Mouse (Mus musculus): ENCODE results near the gene Pex19. TPM values are rescaled to one million over a fixed set of nuclear protein-coding genes. Genes with fewer than 3 reads are reported as not detected.

Gene Pex19
- polyA plus RNA-seq, 1 experiment: 32.8 TPM

DNA sequence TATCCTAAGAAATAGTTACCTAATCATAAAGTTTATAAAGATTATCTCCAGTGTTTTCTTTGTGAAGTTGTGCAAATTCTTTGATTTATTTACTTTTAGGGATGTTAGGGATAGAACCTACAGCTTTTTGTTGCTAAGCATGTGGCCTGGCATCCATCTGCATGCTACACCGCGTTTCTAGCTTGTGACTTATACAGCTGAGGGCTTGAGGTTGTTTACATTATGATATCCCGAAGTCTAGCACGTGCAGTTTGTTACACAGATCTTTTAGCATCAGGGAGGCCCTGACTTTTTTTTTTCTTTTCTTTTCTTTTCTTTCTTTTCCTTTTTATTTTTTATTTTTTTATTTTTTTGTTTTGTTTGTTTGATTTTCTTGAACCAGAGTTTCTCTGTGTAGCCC is 33.4 kb downstream of the Pex19 start:
- WGBS: 79% methylated on average over 4 of the region's 4 CpGs
- TF ChIP-seq CTCF (IDR thresholded peaks at IDR 0.05; ENCODE audit: control insufficient read depth, insufficient read depth, low read length): no peak
- no peak for TF ChIP-seq POLR2A (IDR thresholded peaks at IDR 0.05; ENCODE audit: borderline replicate concordance, control insufficient read depth, low read depth, low read length)
- Histone ChIP-seq H3K4me3 (replicated peaks; ENCODE audit: control insufficient read depth, low read depth, low read length) (no peak overlapping the region), H3K27ac (ENCODE audit: control insufficient read depth, insufficient read depth, low read depth, low read length, poor library complexity) (no peak overlapping the region), H3K4me1 (ENCODE audit: control insufficient read depth, insufficient read depth, low read length) (no peaks in the 10 kb centered on the region)

DNA sequence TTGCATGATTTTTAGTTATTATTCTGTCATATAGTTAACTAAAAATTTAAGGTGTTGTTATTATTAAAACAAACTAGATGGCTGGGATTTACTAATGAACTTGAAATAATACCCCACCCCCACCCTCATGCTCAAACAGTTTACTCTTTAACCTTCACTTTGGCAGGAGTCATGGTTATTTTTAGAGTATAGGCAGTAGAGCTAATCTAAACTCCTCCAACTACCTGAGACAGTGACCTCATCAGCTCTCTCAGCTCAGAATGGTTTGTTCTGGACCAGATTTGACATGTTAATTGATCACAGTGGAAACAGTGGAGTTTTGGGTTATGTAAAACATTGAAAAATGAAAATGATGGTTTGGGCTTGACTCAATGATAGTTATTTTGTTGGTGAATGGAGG is 34.0 kb downstream of the Pex19 start:
- Histone ChIP-seq H3K27ac (ENCODE audit: control insufficient read depth, insufficient read depth, low read depth, low read length, poor library complexity) (no peak overlapping the region), H3K4me1 (ENCODE audit: control insufficient read depth, insufficient read depth, low read length) (no peaks in the 10 kb centered on the region), H3K4me3 (replicated peaks; ENCODE audit: control insufficient read depth, low read depth, low read length) (no peak overlapping the region)
- TF ChIP-seq POLR2A (IDR thresholded peaks at IDR 0.05; ENCODE audit: borderline replicate concordance, control insufficient read depth, low read depth, low read length) (no peak), CTCF (IDR thresholded peaks at IDR 0.05; ENCODE audit: control insufficient read depth, insufficient read depth, low read length) (no peak)

DNA sequence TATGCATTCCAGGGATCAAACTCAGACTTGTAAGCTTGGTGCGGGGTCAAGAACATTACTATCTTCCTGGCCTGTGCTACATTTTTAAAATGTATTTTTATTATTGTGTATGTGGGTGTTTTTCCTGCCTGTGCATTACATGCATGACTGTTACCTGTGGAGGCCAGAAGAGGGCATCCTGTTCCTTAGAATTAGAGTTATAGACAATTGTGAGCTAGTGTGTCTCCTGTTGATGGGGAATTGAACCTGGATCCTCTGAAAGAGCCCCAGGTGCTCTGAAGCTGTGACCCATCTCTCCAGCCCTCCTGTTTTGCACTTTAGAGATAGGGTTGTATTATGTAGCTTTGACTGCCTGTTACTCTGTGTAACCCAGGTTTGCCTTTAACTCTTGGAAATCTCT is 35.5 kb downstream of the Pex19 start:
- TF ChIP-seq CTCF (IDR thresholded peaks at IDR 0.05; ENCODE audit: control insufficient read depth, insufficient read depth, low read length): no peak
- TF ChIP-seq POLR2A (IDR thresholded peaks at IDR 0.05; ENCODE audit: borderline replicate concordance, control insufficient read depth, low read depth, low read length): no peak
- WGBS: 83% methylated on average over 1 of the region's 1 CpGs
- Histone ChIP-seq H3K4me3 (replicated peaks; ENCODE audit: control insufficient read depth, low read depth, low read length) (no peak overlapping the region), H3K4me1 (ENCODE audit: control insufficient read depth, insufficient read depth, low read length) (no peaks in the 10 kb centered on the region), H3K27ac (ENCODE audit: control insufficient read depth, insufficient read depth, low read depth, low read length, poor library complexity) (no peak overlapping the region)

DNA sequence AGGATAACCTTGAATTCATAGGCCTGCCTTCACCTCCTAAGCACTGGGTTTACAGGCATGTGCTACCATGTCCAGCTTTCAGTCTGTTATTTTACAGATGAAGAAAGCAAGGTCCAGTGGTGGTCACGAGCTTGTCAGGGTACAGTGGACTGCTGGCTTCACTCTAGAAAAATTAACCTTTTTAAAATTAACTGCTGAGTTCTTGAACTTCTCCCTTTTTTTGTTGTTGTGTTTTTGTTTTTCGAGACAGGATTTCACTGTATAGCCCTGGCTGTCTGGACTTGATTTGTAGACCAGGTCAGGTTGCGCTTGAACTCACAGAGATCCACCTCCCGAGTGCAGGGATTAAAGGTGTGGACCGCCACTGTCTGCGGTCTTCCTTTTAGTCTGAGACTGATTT is 36.4 kb downstream of the Pex19 start:
- Histone ChIP-seq H3K4me3 (replicated peaks; ENCODE audit: control insufficient read depth, low read depth, low read length) (no peak overlapping the region), H3K27ac (ENCODE audit: control insufficient read depth, insufficient read depth, low read depth, low read length, poor library complexity) (no peak overlapping the region), H3K4me1 (ENCODE audit: control insufficient read depth, insufficient read depth, low read length) (no peaks in the 10 kb centered on the region)
- 94% methylated on average over 6 of the region's 6 CpGs for WGBS
- no peak for TF ChIP-seq CTCF (IDR thresholded peaks at IDR 0.05; ENCODE audit: control insufficient read depth, insufficient read depth, low read length)
- TF ChIP-seq POLR2A (IDR thresholded peaks at IDR 0.05; ENCODE audit: borderline replicate concordance, control insufficient read depth, low read depth, low read length): no peak

DNA sequence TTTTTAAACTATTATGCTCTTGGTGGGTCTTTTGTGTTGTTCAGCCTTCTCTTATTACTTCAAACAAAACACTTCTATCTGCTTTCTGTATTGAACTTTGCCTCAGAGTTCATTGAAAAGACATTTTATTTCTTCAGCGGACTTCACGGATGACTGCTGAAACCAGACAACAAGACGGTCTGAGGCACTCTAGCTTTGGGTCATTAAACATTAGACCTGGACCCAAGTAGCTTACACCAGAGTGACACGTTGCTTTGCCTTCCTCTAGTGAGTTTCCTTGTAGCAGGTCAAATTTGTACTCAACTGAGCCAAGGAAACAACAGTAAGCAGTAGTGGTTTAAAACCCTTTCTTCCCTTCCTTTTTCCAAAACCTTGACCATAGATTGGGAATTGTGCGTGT is 41.4 kb downstream of the Pex19 start:
- 86% methylated on average over 5 of the region's 5 CpGs for WGBS
- Histone ChIP-seq H3K4me3 (replicated peaks; ENCODE audit: control insufficient read depth, low read depth, low read length) (no peak overlapping the region), H3K27ac (ENCODE audit: control insufficient read depth, insufficient read depth, low read depth, low read length, poor library complexity) (no peak overlapping the region), H3K4me1 (ENCODE audit: control insufficient read depth, insufficient read depth, low read length) (no peaks in the 10 kb centered on the region)
- TF ChIP-seq POLR2A (IDR thresholded peaks at IDR 0.05; ENCODE audit: borderline replicate concordance, control insufficient read depth, low read depth, low read length) (no peak), CTCF (IDR thresholded peaks at IDR 0.05; ENCODE audit: control insufficient read depth, insufficient read depth, low read length) (no peak)

DNA sequence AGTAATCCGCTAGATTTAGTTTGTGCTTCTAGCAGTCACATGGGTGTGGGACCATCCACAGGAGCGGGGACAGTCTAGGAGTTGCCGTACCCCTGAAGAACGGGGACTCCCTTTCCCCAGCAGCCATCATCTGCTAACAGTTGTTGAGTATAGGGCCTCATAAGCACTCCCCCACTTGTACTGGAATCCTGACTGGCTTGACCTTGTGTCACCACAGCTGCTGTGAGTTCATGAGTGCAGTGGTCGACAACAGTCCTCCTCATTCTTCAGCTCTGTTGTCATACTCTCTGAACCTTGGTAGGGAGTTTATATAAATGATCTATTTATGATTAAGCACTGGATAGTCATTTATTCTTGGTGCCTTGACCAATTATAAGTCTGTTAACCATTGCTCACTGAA is 43.3 kb downstream of the Pex19 start:
- no peak overlapping the region for H3K4me3 ChIP-seq (replicated peaks; ENCODE audit: control insufficient read depth, low read depth, low read length)
- no peak for TF ChIP-seq CTCF (IDR thresholded peaks at IDR 0.05; ENCODE audit: control insufficient read depth, insufficient read depth, low read length)
- no peak for TF ChIP-seq POLR2A (IDR thresholded peaks at IDR 0.05; ENCODE audit: borderline replicate concordance, control insufficient read depth, low read depth, low read length)
- no peaks in the 10 kb centered on the region for H3K4me1 ChIP-seq (ENCODE audit: control insufficient read depth, insufficient read depth, low read length)
- no peak overlapping the region for H3K27ac ChIP-seq (ENCODE audit: control insufficient read depth, insufficient read depth, low read depth, low read length, poor library complexity)
- 90% methylated on average over 5 of the region's 5 CpGs for WGBS

DNA sequence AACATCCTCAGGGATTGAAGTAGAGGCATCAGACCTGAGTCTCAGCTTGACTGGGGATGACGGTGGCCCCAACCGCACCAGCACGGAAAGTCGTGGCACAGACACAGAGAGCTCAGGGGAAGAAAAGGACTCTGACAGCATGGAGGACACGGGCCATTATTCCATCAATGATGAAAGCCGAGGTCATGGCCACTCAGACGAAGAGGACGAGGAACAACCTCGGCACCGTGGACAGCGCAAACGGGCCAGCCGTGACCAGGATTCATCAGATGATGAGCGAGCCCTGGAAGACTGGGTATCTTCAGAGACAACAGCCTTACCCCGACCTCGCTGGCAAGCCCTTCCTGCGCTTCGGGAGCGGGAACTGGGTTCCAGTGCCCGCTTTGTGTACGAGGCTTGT is 45.8 kb downstream of the Pex19 start:
- Histone ChIP-seq H3K27ac (ENCODE audit: control insufficient read depth, insufficient read depth, low read depth, low read length, poor library complexity) (no peak overlapping the region), H3K4me3 (replicated peaks; ENCODE audit: control insufficient read depth, low read depth, low read length) (no peak overlapping the region), H3K4me1 (ENCODE audit: control insufficient read depth, insufficient read depth, low read length) (no peaks in the 10 kb centered on the region)
- TF ChIP-seq CTCF (IDR thresholded peaks at IDR 0.05; ENCODE audit: control insufficient read depth, insufficient read depth, low read length) (no peak), POLR2A (IDR thresholded peaks at IDR 0.05; ENCODE audit: borderline replicate concordance, control insufficient read depth, low read depth, low read length) (no peak)
- 94% methylated on average over 21 of the region's 21 CpGs for WGBS

DNA sequence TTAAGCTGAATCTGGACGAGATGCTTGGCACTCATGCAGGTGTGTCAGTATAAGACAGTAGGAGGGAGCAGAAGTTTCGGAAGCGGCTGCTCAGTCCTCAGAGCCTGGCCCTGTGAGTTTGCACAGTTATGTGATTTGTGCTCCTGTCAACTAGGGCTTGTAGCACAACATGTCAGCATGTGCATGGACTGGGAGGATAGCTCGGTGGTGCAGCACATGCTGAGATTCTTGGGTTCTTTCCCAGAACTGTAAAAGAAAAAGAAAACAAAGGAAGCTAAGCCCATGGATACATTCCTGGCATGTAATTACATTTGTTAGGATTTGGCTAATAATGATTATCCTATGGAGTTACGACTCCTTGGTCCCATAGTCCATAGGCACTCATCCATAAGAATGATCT is 46.6 kb downstream of the Pex19 start:
- WGBS: 89% methylated on average over 5 of the region's 5 CpGs
- Histone ChIP-seq H3K27ac (ENCODE audit: control insufficient read depth, insufficient read depth, low read depth, low read length, poor library complexity) (no peak overlapping the region), H3K4me1 (ENCODE audit: control insufficient read depth, insufficient read depth, low read length) (no peaks in the 10 kb centered on the region), H3K4me3 (replicated peaks; ENCODE audit: control insufficient read depth, low read depth, low read length) (no peak overlapping the region)
- TF ChIP-seq CTCF (IDR thresholded peaks at IDR 0.05; ENCODE audit: control insufficient read depth, insufficient read depth, low read length): no peak
- no peak for TF ChIP-seq POLR2A (IDR thresholded peaks at IDR 0.05; ENCODE audit: borderline replicate concordance, control insufficient read depth, low read depth, low read length)

DNA sequence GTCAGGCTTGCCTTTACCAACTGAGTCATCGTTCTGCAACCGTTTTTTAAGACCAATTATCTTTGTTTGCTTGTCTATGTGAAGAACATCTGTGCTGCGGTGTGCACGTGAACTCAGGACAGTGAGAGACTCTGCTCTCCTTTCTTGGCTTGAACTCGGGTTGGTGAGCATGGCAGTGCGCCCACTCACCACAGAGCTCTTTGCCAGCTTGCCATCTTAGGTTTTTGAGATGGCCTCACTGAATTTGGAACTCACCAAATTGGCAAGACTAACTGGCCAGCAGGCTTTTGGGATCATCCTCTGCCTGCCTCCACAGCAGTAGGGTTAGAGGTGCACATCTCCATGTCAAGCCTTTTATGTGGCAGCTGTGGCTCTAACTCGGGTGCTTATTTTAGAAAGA is 51.2 kb downstream of the Pex19 start:
- Histone ChIP-seq H3K4me3 (replicated peaks; ENCODE audit: control insufficient read depth, low read depth, low read length) (no peak overlapping the region), H3K27ac (ENCODE audit: control insufficient read depth, insufficient read depth, low read depth, low read length, poor library complexity) (no peak overlapping the region), H3K4me1 (ENCODE audit: control insufficient read depth, insufficient read depth, low read length) (no peaks in the 10 kb centered on the region)
- WGBS: 83% methylated on average over 7 of the region's 7 CpGs
- TF ChIP-seq POLR2A (IDR thresholded peaks at IDR 0.05; ENCODE audit: borderline replicate concordance, control insufficient read depth, low read depth, low read length): no peak
- TF ChIP-seq CTCF (IDR thresholded peaks at IDR 0.05; ENCODE audit: control insufficient read depth, insufficient read depth, low read length): no peak

Measured in bone marrow, adult 2 months (tissue).